Mouse (Mus musculus): ENCODE measurements around the gene Brd1.

- TF ChIP-seq EP300 (IDR thresholded peaks at IDR 0.05; ENCODE audit: low read depth) (no peak), CTCF (IDR thresholded peaks at IDR 0.05; ENCODE audit: low read depth) (no peak)
Measured at GRCm38 (mm10) chr15:88706320-88706719, 27.7 kb downstream of the Brd1 start.

Measured in heart, postnatal 0 days (tissue).